Mouse (Mus musculus): Measurements from ENCODE around the gene Traf4. TPM values are rescaled to one million over a fixed set of nuclear protein-coding genes. Genes with fewer than 3 reads are reported as not detected.

Gene Traf4
- total and polyA plus RNA-seq, 3 experiments = 34.4 to 42.0 TPM; not detected in 1

DNA sequence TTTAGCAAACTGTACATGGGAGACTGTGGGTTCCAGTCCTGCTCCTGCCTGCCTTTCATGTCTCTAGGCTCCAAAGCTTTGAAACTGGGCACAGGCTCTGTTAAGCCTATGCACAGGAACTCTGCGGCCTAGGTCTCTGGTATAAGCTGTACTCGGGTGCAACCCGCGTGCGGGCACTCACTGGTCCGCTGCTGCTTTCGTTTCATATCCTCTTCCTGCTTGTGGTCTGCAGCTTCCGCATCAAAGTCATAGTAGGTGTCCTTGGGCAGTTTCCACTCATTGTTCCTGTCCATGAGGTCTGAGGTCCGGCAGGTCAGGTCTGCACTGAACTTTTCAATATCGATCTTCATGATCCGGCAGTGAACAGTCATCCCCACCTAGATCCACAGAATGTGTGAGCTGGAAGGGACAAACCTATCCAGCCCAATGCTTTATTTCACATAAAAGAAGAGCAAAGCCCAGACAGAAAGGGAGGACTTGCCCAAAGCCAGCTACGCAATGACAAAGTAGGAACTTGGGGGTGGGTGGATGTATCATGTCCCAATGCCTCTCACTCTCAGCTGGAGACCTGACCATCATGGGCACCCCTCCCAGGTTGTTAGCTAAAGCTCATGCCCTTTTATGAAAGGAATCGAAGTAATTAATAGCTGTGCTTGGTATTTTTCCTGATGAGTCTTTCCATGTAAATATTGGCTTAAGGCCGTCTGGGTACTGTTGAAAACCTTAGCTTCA is 47.9 kb upstream of the Traf4 start:
- H3K36me3 ChIP-seq (ENCODE audit: control insufficient read depth in 1 of 2, insufficient read depth in 2 of 2, low read length in 2 of 2) = peaks cover 0 to 53% of the 10 kb centered on the region in 2 experiments; a peak in 2 of 4 replicates
- TF ChIP-seq TAL1 (IDR thresholded peaks at IDR 0.05; ENCODE audit: low read length) (no peak), POLR2AphosphoS5 (IDR thresholded peaks at IDR 0.05; ENCODE audit: borderline replicate concordance, low read depth, low read length) (no peak), ZKSCAN1 (IDR thresholded peaks at IDR 0.05; ENCODE audit: low read depth, low read length) (no peak), POLR2AphosphoS2 (IDR thresholded peaks at IDR 0.05; ENCODE audit: low read length) (no peak), ELF1 (IDR thresholded peaks at IDR 0.05; ENCODE audit: low read depth, low read length) (no peak)
- H3K9ac ChIP-seq (ENCODE audit: control insufficient read depth, low read depth, low read length, poor library complexity, severe bottlenecking) = no peak overlapping the region
- no peaks in the 10 kb centered on the region for H3K79me2 ChIP-seq (ENCODE audit: control insufficient read depth, insufficient read depth, low read length, poor library complexity)
- H3K4me3 ChIP-seq (ENCODE audit: control insufficient read depth in 1 of 2, insufficient read depth in 1 of 2, low read depth in 2 of 2, low read length in 2 of 2) = no peak overlapping the region
- no peaks in the 10 kb centered on the region for H3K27me3 ChIP-seq (ENCODE audit: control insufficient read depth in 1 of 2, insufficient read depth in 2 of 2, low read length in 2 of 2)
- no peak for DNase-seq (ENCODE audit: low read depth, low spot score)
- H3K4me1 ChIP-seq (ENCODE audit: control insufficient read depth in 1 of 2, insufficient read depth in 2 of 2, low read length in 2 of 2) = no peaks in the 10 kb centered on the region
- no peak overlapping the region for H3K27ac ChIP-seq (ENCODE audit: control insufficient read depth, low read depth, low read length)
- H3K9me3 ChIP-seq (replicated peaks; ENCODE audit: insufficient read depth, low read length) = no peaks in the 10 kb centered on the region

DNA sequence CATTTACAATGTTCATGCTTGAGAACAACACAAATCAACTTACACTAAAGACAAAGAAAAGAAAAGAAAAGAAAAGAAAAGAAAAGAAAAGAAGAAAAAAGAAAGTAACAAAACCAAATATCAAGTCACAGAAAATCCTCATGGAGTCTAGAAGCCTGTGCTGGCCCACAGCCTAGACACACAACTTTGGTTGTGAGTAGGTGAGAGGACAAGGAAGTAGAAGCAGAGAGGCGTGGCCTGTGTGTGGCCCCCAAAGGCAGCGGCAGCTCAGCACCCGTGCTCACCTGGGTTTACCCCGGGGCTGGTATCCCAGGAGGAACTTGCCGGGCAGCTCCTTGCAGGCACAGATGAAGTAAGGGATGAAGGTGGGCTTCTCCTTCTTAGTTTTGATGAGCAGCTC is 46.1 kb upstream of the Traf4 start:
- Histone ChIP-seq H3K79me2 (ENCODE audit: control insufficient read depth, insufficient read depth, low read length, poor library complexity) (no peaks in the 10 kb centered on the region), H3K36me3 (ENCODE audit: control insufficient read depth in 1 of 2, insufficient read depth in 2 of 2, low read length in 2 of 2) (peaks cover 0 to 52% of the 10 kb centered on the region in 2 experiments; a peak in 2 of 4 replicates), H3K27ac (ENCODE audit: control insufficient read depth, low read depth, low read length) (no peak overlapping the region), H3K27me3 (ENCODE audit: control insufficient read depth in 1 of 2, insufficient read depth in 2 of 2, low read length in 2 of 2) (no peaks in the 10 kb centered on the region), H3K9ac (ENCODE audit: control insufficient read depth, low read depth, low read length, poor library complexity, severe bottlenecking) (no peak overlapping the region), H3K9me3 (replicated peaks; ENCODE audit: insufficient read depth, low read length) (no peaks in the 10 kb centered on the region), H3K4me1 (ENCODE audit: control insufficient read depth in 1 of 2, insufficient read depth in 2 of 2, low read length in 2 of 2) (no peaks in the 10 kb centered on the region), H3K4me3 (ENCODE audit: control insufficient read depth in 1 of 2, insufficient read depth in 1 of 2, low read depth in 2 of 2, low read length in 2 of 2) (no peak overlapping the region)
- no peak for DNase-seq (ENCODE audit: low read depth, low spot score)
- TF ChIP-seq NELFE (IDR thresholded peaks at IDR 0.05; ENCODE audit: low read depth, low read length) = no peak
- no peak for TF ChIP-seq TAL1 (IDR thresholded peaks at IDR 0.05; ENCODE audit: low read length)
- no peak for TF ChIP-seq RCOR1 (IDR thresholded peaks at IDR 0.05; ENCODE audit: low read depth, low read length)
- no peak for TF ChIP-seq UBTF (IDR thresholded peaks at IDR 0.05; ENCODE audit: borderline replicate concordance, insufficient read depth, low read depth, low read length)
- no peak for TF ChIP-seq POLR2AphosphoS2 (IDR thresholded peaks at IDR 0.05; ENCODE audit: low read length)
- no peak for TF ChIP-seq GABPA (IDR thresholded peaks at IDR 0.05; ENCODE audit: low read depth, low read length)
- TF ChIP-seq MAZ (IDR thresholded peaks at IDR 0.05; ENCODE audit: low read depth, low read length) = no peak
- TF ChIP-seq USF2 (IDR thresholded peaks at IDR 0.05; ENCODE audit: borderline replicate concordance in 1 of 2, insufficient read depth in 1 of 2, low read depth in 1 of 2, low read length in 2 of 2) = no peak
- no peak for TF ChIP-seq ZKSCAN1 (IDR thresholded peaks at IDR 0.05; ENCODE audit: low read depth, low read length)
- no peak for TF ChIP-seq RAD21 (IDR thresholded peaks at IDR 0.05; ENCODE audit: low read depth, low read length)
- no peak for TF ChIP-seq MAX (IDR thresholded peaks at IDR 0.05; ENCODE audit: low read length)
- no peak for TF ChIP-seq POLR2AphosphoS5 (IDR thresholded peaks at IDR 0.05; ENCODE audit: borderline replicate concordance, low read depth, low read length)
- TF ChIP-seq MAFK (IDR thresholded peaks at IDR 0.05; ENCODE audit: borderline replicate concordance, low read depth, low read length) = no peak
- TF ChIP-seq HCFC1 (IDR thresholded peaks at IDR 0.05; ENCODE audit: low read depth, low read length) = no peak
